Mouse (Mus musculus) liver, adult 2 months (tissue): ENCODE measurements around the gene Pik3r6. TPM values are rescaled to one million over a fixed set of nuclear protein-coding genes. Genes with fewer than 3 reads are reported as not detected.

Experiments used
- DNase-seq: peaks from one replicate; pipeline ENCODE4 v3.0.0-alpha.2; 2011; ENCODE audit warnings: low read depth, low spot score; ENCODE audit errors: extremely low read depth
- H3K27ac ChIP-seq: fragments of 200-500 bp; replicated peaks from 2 replicates; pipeline ENCODE4 v1.5.1; 2012; ENCODE audit warnings: low read depth, mild to moderate bottlenecking, control low read depth, inconsistent platforms, low read length; ENCODE audit not compliant: insufficient read depth
- H3K27me3 ChIP-seq: fragments of 200-500 bp; 2 replicates; pipeline ENCODE4 v1.6.1; 2012; ENCODE audit warnings: mild to moderate bottlenecking, moderate library complexity, low read length, inconsistent platforms; ENCODE audit not compliant: control insufficient read depth, insufficient read depth
- H3K36me3 ChIP-seq: fragments of 200-500 bp; 2 replicates; pipeline ENCODE4 v1.6.1; 2012; ENCODE audit warnings: low read length, inconsistent platforms; ENCODE audit not compliant: control insufficient read depth, insufficient read depth
- H3K4me1 ChIP-seq: fragments of 200-500 bp; 2 replicates; pipeline ENCODE4 v1.6.1; 2011; ENCODE audit warnings: low read length; ENCODE audit not compliant: control insufficient read depth, insufficient read depth
- H3K4me3 ChIP-seq: fragments of 200-500 bp; 2 replicates; pipeline ENCODE4 v1.5.1; 2011; ENCODE audit warnings: low read depth, mild to moderate bottlenecking, control low read depth, low read length, moderate library complexity; ENCODE audit not compliant: insufficient read depth
- H3K79me2 ChIP-seq: fragments of 200-500 bp; 2 replicates; pipeline ENCODE4 v1.6.1; 2012; ENCODE audit warnings: inconsistent platforms, mild to moderate bottlenecking, low read length, moderate library complexity; ENCODE audit not compliant: control insufficient read depth, insufficient read depth
- H3K9ac ChIP-seq: fragments of 200-500 bp; 2 replicates; pipeline ENCODE4 v1.6.1; 2012; ENCODE audit warnings: low read depth, mild to moderate bottlenecking, control low read depth, inconsistent platforms, low read length
- CTCF ChIP-seq: fragments of 200-500 bp; IDR thresholded peaks from 2 replicates; pipeline ENCODE4 v1.5.1; 2011; ENCODE audit warnings: low read depth, low read length, control low read depth
- POLR2A ChIP-seq: fragments of 200-500 bp; IDR thresholded peaks from 2 replicates; pipeline ENCODE4 v1.6.1; 2011; ENCODE audit warnings: low read length, control low read depth; ENCODE audit not compliant: insufficient read depth; ENCODE audit errors: extremely low read depth
- WGBS: fragments of 180-500 bp; shearing (Covaris S2); methylation state at CpG from one replicate; pipeline ENCODE4 v1.1.7; 2018; 5-methylcytosine and 5-hydroxymethylcytosine counted together
- polyA plus RNA-seq: library from polyadenylated mRNA; depleted of rRNA; stranded (reverse); fragments of >200 nt; gene quantifications from 2 replicates; pipeline ENCODE4 v1.2.3, GENCODE M21; 2012
- total RNA-seq: library from RNA; depleted of rRNA; stranded (reverse); fragments of >200 nt; gene quantifications from 2 replicates; pipeline ENCODE4 v1.2.3, GENCODE M21; 2014

Gene Pik3r6
- total and polyA plus RNA-seq, 2 experiments: 0.73 to 0.74 TPM

DNA sequence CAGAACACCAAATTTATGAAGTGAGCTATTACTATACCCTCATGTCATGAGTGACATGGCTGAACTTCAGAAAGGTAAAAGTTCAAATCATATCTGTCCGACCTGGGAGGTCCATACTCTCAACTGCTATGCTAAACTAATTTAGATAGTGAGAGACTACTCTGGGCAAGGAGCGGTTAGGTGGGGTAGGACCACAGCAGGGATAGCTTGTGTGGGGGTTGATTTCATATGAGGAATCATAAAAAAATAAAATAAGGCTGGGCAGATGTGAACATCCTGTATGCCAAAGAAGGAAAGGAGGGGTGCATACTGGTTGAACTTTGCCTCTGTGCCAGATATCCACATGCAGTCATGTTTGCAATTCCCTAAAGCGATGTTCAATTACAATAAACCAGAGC lies 62.2 kb downstream of the Pik3r6 start:
- Histone ChIP-seq H3K36me3 (no peaks in the 10 kb centered on the region), H3K4me3 (no peak overlapping the region), H3K79me2 (no peaks in the 10 kb centered on the region), H3K9ac (no peak overlapping the region), H3K27me3 (no peaks in the 10 kb centered on the region), H3K4me1 (no peaks in the 10 kb centered on the region), H3K27ac (no peak overlapping the region)
- TF ChIP-seq CTCF (no peak), POLR2A (no peak)
- DNase-seq: no peak
- WGBS: 86% methylated on average over 3 of the region's 3 CpGs

DNA sequence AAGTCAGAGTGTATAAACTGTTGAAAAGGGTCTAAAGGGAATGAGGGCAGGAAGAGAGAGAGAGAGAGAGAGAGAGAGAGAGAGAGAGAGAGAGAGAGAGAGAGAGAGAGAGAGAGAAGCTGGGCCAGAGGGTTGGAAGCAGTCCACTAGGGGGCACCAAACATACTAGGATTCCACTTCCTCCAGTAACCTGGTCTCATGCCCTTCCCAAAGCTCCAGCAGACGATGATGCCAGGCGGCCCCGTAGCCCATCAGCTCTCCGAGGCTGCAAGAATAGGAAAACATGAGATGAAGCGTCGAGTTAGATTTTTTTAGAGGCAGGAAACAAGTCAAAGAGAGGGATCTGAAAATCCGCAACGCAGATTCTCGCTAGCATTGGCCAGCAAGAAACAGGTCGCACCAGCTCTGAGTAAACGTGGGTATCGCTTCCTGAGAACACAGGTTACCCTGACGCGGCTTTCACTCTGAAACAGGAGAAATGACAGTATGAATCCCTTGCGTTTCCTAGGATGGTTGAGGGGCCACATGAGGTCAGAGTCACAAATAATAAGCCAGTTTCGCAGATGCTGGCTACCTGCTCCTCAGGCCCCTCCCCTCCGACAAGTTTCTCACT lies 63.7 kb downstream of the Pik3r6 start:
- Histone ChIP-seq H3K9ac (no peak overlapping the region), H3K27ac (no peak overlapping the region), H3K36me3 (no peaks in the 10 kb centered on the region), H3K4me1 (no peaks in the 10 kb centered on the region), H3K27me3 (no peaks in the 10 kb centered on the region), H3K79me2 (no peaks in the 10 kb centered on the region), H3K4me3 (no peak overlapping the region)
- peak; percentile 41 for DNase-seq
- 22% methylated on average over 17 of the region's 17 CpGs for WGBS
- TF ChIP-seq POLR2A (no peak), CTCF (peak; percentile 73)

DNA sequence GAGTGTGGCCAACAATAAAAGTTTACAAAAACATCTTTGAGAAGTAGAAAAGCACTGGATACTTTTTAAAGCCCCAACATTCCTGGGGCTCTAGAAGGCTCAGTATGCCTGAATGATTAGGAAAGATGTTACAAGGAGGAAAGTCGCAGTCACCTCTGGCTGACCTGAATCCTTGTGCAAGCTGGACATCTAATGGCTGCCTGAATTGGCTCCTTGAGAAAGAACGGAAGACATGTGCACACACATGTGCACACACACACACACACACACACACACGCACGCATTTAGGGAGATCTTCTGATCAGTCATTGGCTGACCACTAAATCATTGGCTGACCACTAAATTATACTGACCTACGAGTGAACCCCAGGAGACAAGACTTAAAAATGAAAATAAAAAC lies 68.0 kb downstream of the Pik3r6 start:
- Histone ChIP-seq H3K4me1 (no peaks in the 10 kb centered on the region), H3K79me2 (no peaks in the 10 kb centered on the region), H3K9ac (no peak overlapping the region), H3K27me3 (no peaks in the 10 kb centered on the region), H3K27ac (no peak overlapping the region), H3K4me3 (no peak overlapping the region), H3K36me3 (no peaks in the 10 kb centered on the region)
- no peak for TF ChIP-seq POLR2A
- no peak for TF ChIP-seq CTCF
- no peak for DNase-seq
- WGBS: 79% methylated on average over 5 of the region's 5 CpGs

GRCm38 (mm10) chr11:68577076-68577475 lies 74.3 kb downstream of the Pik3r6 start:
- no peak overlapping the region for H3K9ac ChIP-seq
- no peak for DNase-seq
- H3K36me3 ChIP-seq: no peaks in the 10 kb centered on the region
- H3K27me3 ChIP-seq: no peaks in the 10 kb centered on the region
- no peaks in the 10 kb centered on the region for H3K79me2 ChIP-seq
- H3K4me1 ChIP-seq: no peaks in the 10 kb centered on the region
- no peak overlapping the region for H3K4me3 ChIP-seq
- no peak overlapping the region for H3K27ac ChIP-seq
- TF ChIP-seq CTCF (no peak), POLR2A (no peak)
- 96% methylated on average over 1 of the region's 1 CpGs for WGBS

GRCm38 (mm10) chr11:68579462-68579881 lies 76.7 kb downstream of the Pik3r6 start:
- Histone ChIP-seq H3K79me2 (no peaks in the 10 kb centered on the region), H3K9ac (no peak overlapping the region), H3K4me3 (no peak overlapping the region), H3K4me1 (no peaks in the 10 kb centered on the region), H3K27me3 (no peaks in the 10 kb centered on the region), H3K27ac (no peak overlapping the region), H3K36me3 (no peaks in the 10 kb centered on the region)
- WGBS: 41% methylated on average over 9 of the region's 9 CpGs
- DNase-seq: no peak
- no peak for TF ChIP-seq CTCF
- TF ChIP-seq POLR2A: no peak

DNA sequence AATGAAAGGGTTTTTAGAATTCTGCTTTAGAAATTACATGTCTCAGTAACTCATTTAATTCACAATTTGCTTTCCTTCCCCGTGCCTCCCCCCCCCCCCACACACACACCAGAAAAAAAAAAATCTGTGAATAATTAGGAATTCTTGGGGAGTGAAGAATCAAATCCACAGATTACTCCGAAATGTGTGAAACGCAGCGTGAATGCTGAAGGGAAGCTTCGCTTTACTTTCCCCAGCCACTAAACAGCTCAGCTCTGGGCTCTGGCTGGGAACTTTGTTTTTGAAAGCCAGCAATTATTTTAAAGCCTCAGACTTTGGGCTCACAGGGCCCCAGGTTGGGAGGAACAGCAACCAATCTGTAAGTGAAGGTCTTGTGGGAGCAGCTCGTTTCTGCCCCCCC lies 77.7 kb downstream of the Pik3r6 start:
- no peaks in the 10 kb centered on the region for H3K36me3 ChIP-seq
- WGBS: 71% methylated on average over 6 of the region's 6 CpGs
- H3K4me3 ChIP-seq: no peak overlapping the region
- no peak overlapping the region for H3K9ac ChIP-seq
- no peaks in the 10 kb centered on the region for H3K79me2 ChIP-seq
- H3K27me3 ChIP-seq: no peaks in the 10 kb centered on the region
- TF ChIP-seq POLR2A: no peak
- no peak for TF ChIP-seq CTCF
- H3K4me1 ChIP-seq: no peaks in the 10 kb centered on the region
- DNase-seq: no peak
- no peak overlapping the region for H3K27ac ChIP-seq
